Mouse (Mus musculus): ENCODE measurements around the gene Nr4a3.
A peak's percentile ranks its signal among the peaks of the same experiment; 100 is the strongest.

DNA sequence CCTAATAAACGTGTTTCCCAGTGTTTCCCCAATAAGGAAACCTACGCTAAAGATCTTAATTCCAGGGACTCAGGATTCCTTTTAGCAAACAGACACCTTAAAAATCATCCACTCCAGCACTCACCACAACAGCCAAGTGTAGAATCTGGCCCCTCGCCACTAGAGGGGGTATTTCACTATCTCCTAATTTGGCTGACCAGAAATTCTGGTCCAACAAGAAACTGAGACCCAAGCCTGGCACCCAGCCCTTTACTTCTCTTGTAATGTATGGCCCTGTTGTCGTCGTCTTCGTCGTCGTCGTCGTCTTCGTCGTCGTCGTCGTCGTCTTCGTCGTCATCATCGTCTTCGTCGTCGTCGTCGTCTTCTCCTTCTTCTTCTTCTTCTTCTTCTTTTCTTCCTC is 15.3 kb upstream of the Nr4a3 start:
- TF ChIP-seq POLR2A (IDR thresholded peaks at IDR 0.05; ENCODE audit: borderline replicate concordance, extremely low read depth, insufficient read depth, insufficient read length, poor library complexity, severe bottlenecking) = no peak
- TF ChIP-seq CTCF (IDR thresholded peaks at IDR 0.05; ENCODE audit: borderline replicate concordance, extremely low read depth, insufficient read depth, insufficient read length) = peak; percentile 46; the same call in 1 of the 2 replicates
